Mouse (Mus musculus): ENCODE measurements around the gene Dlgap4. TPM values are rescaled to one million over a fixed set of nuclear protein-coding genes. Genes with fewer than 3 reads are reported as not detected.
"Not testable (repeated sequence)": the region's sequence is repeated elsewhere in the genome, so short reads cannot be mapped to it uniquely, and the experiment has no call there.

Dlgap4 gene
- polyA plus RNA-seq, 1 experiment, result 116 TPM

DNA sequence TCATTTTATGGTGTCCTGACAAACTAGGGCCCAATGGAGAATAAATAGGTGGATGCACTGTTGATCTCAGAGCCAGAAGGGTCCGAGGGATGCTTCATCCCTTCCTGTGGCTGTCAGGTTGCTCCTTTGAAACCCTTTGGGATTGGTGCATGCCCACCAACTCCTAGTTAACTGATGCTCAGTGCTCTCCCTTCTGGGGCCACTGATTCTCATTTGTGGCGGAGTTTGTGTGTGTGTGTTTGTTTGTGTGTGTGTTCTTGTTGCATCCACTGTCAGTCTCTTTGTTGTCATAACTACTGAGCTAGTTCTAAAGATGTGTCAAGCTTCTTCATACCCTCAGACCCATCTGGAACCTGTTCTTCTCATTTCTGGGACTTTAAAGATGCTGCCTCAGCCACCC is 171.4 kb downstream of the Dlgap4 start:
- TF ChIP-seq POLR2A (IDR thresholded peaks at IDR 0.05; ENCODE audit: borderline replicate concordance, extremely low read depth, low read depth, low read length), result no peak
- TF ChIP-seq CTCF (IDR thresholded peaks at IDR 0.05; ENCODE audit: insufficient read depth, low read length), result no peak
- DNase-seq, result no peak
- WGBS, result 85% methylated on average over 2 of the region's 2 CpGs
- Histone ChIP-seq H3K4me1 (ENCODE audit: control insufficient read depth, insufficient read depth, low read length) (no peaks in the 10 kb centered on the region), H3K4me3 (replicated peaks; ENCODE audit: extremely low read depth, low read depth, low read length) (no peak overlapping the region)

DNA sequence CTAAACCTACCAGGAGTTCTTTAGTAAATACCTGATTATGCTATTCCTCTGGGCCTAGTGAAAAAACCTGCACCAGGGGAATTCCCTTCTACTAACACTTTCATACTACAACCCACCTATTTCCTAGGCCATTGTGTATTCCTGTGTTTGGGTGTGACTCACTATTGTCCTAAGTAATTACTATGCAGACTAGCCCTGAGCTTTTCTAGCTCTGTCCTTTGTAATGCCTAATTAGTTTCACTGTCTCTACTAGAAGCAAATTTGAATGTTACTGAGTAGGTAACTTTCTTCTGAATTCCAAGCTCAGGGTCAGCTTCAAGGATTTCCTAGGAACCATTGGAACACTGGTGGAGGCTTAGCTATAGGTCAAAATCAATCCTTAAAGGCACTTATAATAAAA is 172.9 kb downstream of the Dlgap4 start:
- not testable (repeated sequence) for H3K4me1 ChIP-seq (ENCODE audit: control insufficient read depth, insufficient read depth, low read length); H3K4me3 ChIP-seq (replicated peaks; ENCODE audit: extremely low read depth, low read depth, low read length); DNase-seq

DNA sequence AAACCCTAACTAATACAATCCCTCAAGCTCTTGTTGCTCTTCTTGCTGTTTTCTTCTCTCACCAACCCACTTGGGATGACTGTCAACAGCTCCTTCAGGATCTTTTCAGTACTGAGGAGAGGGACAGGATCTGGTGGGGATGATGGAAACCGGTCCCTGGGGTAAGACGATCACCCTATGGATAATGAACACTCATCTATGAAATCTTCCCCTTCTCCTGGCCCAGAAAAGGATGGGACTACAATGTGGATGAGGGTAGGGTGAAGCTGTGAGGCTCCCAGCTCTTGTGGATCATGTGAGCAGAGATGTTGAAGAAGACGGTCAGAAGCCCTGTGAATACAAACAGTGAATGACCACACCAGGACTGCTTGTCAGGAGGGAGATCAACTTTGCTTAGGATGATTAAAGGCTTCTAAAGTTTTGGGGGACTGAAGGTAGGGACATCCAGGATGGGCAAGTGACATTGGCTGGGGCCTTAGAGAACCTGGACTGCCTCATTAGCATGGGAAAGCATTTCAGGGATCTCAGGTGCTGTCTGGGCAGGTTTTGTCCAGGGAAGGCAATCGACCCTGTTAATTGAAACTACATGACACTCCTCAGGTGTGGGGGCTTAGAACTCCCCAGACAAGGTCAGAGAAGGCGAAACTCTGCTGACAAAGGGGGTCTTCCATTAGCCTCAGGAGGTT is 173.7 kb downstream of the Dlgap4 start:
- WGBS, result 86% methylated on average over 5 of the region's 5 CpGs
- Histone ChIP-seq H3K4me1 (ENCODE audit: control insufficient read depth, insufficient read depth, low read length) (no peaks in the 10 kb centered on the region), H3K4me3 (replicated peaks; ENCODE audit: extremely low read depth, low read depth, low read length) (no peak overlapping the region)
- DNase-seq, result no peak
- no peak for TF ChIP-seq CTCF (IDR thresholded peaks at IDR 0.05; ENCODE audit: insufficient read depth, low read length)
- TF ChIP-seq POLR2A (IDR thresholded peaks at IDR 0.05; ENCODE audit: borderline replicate concordance, extremely low read depth, low read depth, low read length), result no peak

DNA sequence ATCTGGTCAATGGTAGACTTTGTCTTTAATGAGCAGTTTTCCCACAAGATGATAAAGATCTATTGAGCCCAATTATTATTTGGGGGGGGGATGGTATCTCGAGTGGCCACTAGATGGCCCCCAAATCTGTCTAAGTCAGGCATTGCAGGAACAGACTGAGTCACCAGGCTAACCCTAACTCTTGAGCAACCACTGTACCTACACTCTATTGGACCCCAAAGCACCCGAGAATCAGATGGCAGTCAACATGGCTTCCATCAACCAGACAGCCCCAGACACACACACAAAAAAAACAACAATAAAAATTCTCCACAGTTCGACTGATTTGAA is 174.2 kb downstream of the Dlgap4 start:
- Histone ChIP-seq H3K4me1 (ENCODE audit: control insufficient read depth, insufficient read depth, low read length) (no peaks in the 10 kb centered on the region), H3K4me3 (replicated peaks; ENCODE audit: extremely low read depth, low read depth, low read length) (no peak overlapping the region)
- 33% methylated on average over 3 of the region's 3 CpGs for WGBS
- no peak for DNase-seq
- TF ChIP-seq POLR2A (IDR thresholded peaks at IDR 0.05; ENCODE audit: borderline replicate concordance, extremely low read depth, low read depth, low read length) (no peak), CTCF (IDR thresholded peaks at IDR 0.05; ENCODE audit: insufficient read depth, low read length) (peak; percentile 28; the same call in 1 of the 2 replicates)

DNA sequence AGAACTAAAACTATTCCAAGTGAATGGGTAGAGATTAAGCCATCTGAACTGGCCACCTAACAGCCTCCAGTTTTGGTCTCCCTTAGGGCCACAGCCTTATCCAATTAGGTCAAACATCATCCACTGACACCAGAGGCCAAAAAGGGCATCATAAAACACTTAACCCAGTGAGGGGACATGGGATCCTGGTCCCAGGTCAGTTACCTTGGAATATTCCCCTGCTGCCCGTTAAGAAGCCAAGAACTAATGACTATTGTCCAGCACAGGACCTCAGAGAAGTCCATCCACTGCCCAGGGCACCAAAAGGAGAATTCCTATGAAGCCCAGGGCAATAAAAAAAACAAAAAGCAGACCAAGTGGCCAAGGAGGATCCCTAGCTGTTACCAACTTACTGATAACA is 175.3 kb downstream of the Dlgap4 start:
- no peak for DNase-seq
- no peak for TF ChIP-seq POLR2A (IDR thresholded peaks at IDR 0.05; ENCODE audit: borderline replicate concordance, extremely low read depth, low read depth, low read length)
- no peak for TF ChIP-seq CTCF (IDR thresholded peaks at IDR 0.05; ENCODE audit: insufficient read depth, low read length)
- no peak overlapping the region for H3K4me3 ChIP-seq (replicated peaks; ENCODE audit: extremely low read depth, low read depth, low read length)
- 69% methylated on average over 1 of the region's 1 CpGs for WGBS
- H3K4me1 ChIP-seq (ENCODE audit: control insufficient read depth, insufficient read depth, low read length), result no peaks in the 10 kb centered on the region

DNA sequence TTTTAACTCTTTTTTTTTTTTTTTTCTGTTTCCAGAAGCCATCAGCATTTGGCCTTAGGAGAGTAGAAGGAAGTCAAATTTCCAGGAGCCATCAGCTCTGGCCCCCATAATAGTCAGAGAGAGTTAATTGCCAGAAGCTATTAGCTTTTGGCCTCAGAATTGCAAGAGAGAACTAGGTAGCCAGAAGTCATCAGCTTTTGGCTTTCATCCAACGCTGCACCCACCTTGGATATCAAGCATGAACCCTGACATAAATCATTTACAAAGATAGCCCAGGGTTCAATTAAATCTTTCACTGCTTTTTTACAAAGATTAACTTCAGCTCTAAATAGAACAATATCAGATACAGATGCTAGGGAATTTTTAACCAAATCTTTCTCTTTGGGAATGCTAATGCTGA is 185.0 kb downstream of the Dlgap4 start:
- no peak for DNase-seq
- WGBS, result 84% methylated on average over 1 of the region's 1 CpGs
- TF ChIP-seq CTCF (IDR thresholded peaks at IDR 0.05; ENCODE audit: insufficient read depth, low read length), result no peak
- no peak for TF ChIP-seq POLR2A (IDR thresholded peaks at IDR 0.05; ENCODE audit: borderline replicate concordance, extremely low read depth, low read depth, low read length)
- no peak overlapping the region for H3K4me3 ChIP-seq (replicated peaks; ENCODE audit: extremely low read depth, low read depth, low read length)
- H3K4me1 ChIP-seq (ENCODE audit: control insufficient read depth, insufficient read depth, low read length), result no peaks in the 10 kb centered on the region

DNA sequence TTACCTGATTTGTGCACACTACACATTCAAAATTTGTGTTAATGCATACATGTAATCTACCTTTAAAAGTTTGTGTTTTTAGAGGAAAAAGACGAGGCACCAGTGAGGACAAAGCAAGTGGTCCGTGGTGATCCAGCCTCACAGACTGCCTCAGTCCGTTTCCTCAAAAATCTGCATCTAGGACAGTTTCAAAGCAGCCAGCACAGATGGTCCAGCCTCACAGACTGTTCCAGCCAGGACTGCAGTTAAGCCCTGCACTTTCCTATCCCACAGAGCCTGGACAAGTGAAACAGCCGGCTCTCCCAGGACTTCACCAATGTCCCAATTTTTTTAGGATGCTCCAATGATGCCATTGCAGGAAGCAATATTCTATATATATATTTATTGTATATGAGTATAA is 187.5 kb downstream of the Dlgap4 start:
- WGBS, result 69% methylated on average over 4 of the region's 4 CpGs
- TF ChIP-seq POLR2A (IDR thresholded peaks at IDR 0.05; ENCODE audit: borderline replicate concordance, extremely low read depth, low read depth, low read length) (no peak), CTCF (IDR thresholded peaks at IDR 0.05; ENCODE audit: insufficient read depth, low read length) (no peak)
- no peaks in the 10 kb centered on the region for H3K4me1 ChIP-seq (ENCODE audit: control insufficient read depth, insufficient read depth, low read length)
- no peak for DNase-seq
- H3K4me3 ChIP-seq (replicated peaks; ENCODE audit: extremely low read depth, low read depth, low read length), result no peak overlapping the region

DNA sequence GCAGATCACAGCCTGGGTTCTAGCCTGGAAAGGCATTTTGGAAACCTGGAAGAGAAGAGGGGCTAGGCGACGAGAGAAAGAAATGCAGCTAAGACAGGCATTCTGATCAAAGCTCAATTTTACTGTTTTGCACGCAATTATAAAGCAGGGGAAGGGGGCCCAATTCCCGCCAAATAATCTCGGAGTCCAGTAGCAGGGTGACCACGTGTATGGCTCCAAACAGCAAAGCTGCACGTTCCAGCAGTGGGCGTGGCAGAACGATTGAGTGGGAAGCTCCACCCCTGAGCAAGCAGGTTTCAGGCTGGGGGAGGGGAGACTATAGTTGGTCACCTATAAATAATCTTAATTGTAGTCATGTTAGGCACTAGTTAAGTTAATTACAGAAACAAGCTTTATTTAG is 188.6 kb downstream of the Dlgap4 start:
- not testable (repeated sequence) for H3K4me3 ChIP-seq (replicated peaks; ENCODE audit: extremely low read depth, low read depth, low read length); DNase-seq; H3K4me1 ChIP-seq (ENCODE audit: control insufficient read depth, insufficient read depth, low read length)
- WGBS, result 41% methylated on average over 9 of the region's 9 CpGs

DNA sequence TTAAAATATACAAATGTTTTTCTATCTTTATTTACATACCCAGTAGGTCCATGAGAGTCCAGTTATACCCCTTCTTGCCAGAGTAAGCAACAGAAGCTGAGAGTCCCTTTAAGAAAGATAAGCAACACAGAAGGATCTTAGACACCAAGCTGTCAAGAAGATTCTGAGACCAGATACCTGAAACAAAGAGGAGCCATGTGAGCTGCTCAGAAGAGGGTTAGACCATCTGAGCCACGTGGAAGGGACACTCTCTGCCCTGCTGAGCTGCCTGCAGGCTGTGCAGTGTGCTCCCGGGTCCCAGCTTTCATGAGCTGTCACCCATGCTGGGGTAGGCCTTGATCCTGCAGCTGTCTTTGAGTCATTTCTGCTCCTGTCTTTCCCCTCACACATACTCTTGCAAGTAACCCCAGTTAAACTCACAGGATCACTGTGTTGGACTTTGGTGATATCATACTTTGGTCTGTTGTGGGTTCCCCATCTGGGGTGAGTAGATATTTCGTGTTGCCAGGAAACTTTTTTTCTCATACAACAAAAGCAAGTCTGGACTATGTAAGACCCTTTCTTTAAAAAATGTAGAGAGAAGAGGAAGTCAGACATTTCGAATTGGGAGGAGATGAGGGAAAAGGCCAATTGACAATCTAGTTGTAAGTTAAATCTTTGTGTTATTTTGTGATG is 190.3 kb downstream of the Dlgap4 start:
- no peak for DNase-seq
- WGBS, result 62% methylated on average over 4 of the region's 4 CpGs
- TF ChIP-seq CTCF (IDR thresholded peaks at IDR 0.05; ENCODE audit: insufficient read depth, low read length), result no peak
- TF ChIP-seq POLR2A (IDR thresholded peaks at IDR 0.05; ENCODE audit: borderline replicate concordance, extremely low read depth, low read depth, low read length), result no peak
- no peaks in the 10 kb centered on the region for H3K4me1 ChIP-seq (ENCODE audit: control insufficient read depth, insufficient read depth, low read length)
- H3K4me3 ChIP-seq (replicated peaks; ENCODE audit: extremely low read depth, low read depth, low read length), result no peak overlapping the region

DNA sequence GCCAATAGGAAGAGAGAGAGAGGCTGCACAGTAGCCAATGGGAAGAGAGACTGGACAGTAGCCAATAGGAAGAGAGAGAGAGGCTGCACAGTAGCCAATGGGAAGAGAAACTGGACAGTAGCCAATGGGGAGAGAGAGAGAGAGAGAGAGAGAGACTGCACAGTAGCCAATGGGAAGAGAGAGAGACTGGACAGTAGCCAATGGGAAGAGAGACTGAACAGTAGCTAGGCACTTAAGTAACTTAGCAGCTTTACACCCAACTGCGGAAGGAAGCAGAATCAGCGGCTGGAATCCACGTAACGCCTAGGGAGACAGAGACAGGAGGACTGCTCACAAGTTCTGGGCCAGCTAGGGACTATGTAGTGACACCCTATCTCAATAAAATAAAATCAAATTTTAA is 191.1 kb downstream of the Dlgap4 start:
- DNase-seq, result no peak
- no peak for TF ChIP-seq POLR2A (IDR thresholded peaks at IDR 0.05; ENCODE audit: borderline replicate concordance, extremely low read depth, low read depth, low read length)
- no peak for TF ChIP-seq CTCF (IDR thresholded peaks at IDR 0.05; ENCODE audit: insufficient read depth, low read length)
- Histone ChIP-seq H3K4me1 (ENCODE audit: control insufficient read depth, insufficient read depth, low read length) (no peaks in the 10 kb centered on the region), H3K4me3 (replicated peaks; ENCODE audit: extremely low read depth, low read depth, low read length) (no peak overlapping the region)
- WGBS, result 83% methylated on average over 4 of the region's 4 CpGs

Measured in lung, adult 2 months (tissue).